Mouse (Mus musculus): ENCODE results near the gene Rab40c.
A peak's percentile ranks its signal among the peaks of the same experiment; 100 is the strongest.

Gene Rab40c

GRCm38 (mm10) chr17:25934526-25934925, 15.0 kb upstream of the Rab40c start:
- no peak for DNase-seq (ENCODE audit: low read depth, low spot score)
- no peaks in the 10 kb centered on the region for H3K27me3 ChIP-seq (ENCODE audit: control insufficient read depth, insufficient read depth, low read length, poor library complexity, severe bottlenecking)
- peaks cover 11% of the 10 kb centered on the region for H3K36me3 ChIP-seq (ENCODE audit: control insufficient read depth, insufficient read depth, low read length, poor library complexity, severe bottlenecking)

- no peaks in the 10 kb centered on the region for H3K27me3 ChIP-seq (ENCODE audit: control insufficient read depth, insufficient read depth, low read length, poor library complexity, severe bottlenecking)
- DNase-seq (ENCODE audit: low read depth, low spot score), result no peak
- H3K36me3 ChIP-seq (ENCODE audit: control insufficient read depth, insufficient read depth, low read length, poor library complexity, severe bottlenecking), result no peaks in the 10 kb centered on the region; the same call in 1 of the 2 replicates
Observed at GRCm38 (mm10) chr17:25925348-25925747, 5.8 kb upstream of the Rab40c start.

- no peaks in the 10 kb centered on the region for H3K36me3 ChIP-seq (ENCODE audit: control insufficient read depth, insufficient read depth, low read length, poor library complexity, severe bottlenecking)
- H3K27me3 ChIP-seq (ENCODE audit: control insufficient read depth, insufficient read depth, low read length, poor library complexity, severe bottlenecking), result no peaks in the 10 kb centered on the region
- no peak for DNase-seq (ENCODE audit: low read depth, low spot score)
Observed at GRCm38 (mm10) chr17:25922120-25922519, 2.6 kb upstream of the Rab40c start.

- DNase-seq (ENCODE audit: low read depth, low spot score), result peak; percentile 100
- Histone ChIP-seq H3K27me3 (ENCODE audit: control insufficient read depth, insufficient read depth, low read length, poor library complexity, severe bottlenecking) (no peaks in the 10 kb centered on the region), H3K36me3 (ENCODE audit: control insufficient read depth, insufficient read depth, low read length, poor library complexity, severe bottlenecking) (no peaks in the 10 kb centered on the region)
Observed at GRCm38 (mm10) chr17:25919786-25920642, 487 bp upstream of the Rab40c start.

- Histone ChIP-seq H3K27me3 (ENCODE audit: control insufficient read depth, insufficient read depth, low read length, poor library complexity, severe bottlenecking) (no peaks in the 10 kb centered on the region), H3K36me3 (ENCODE audit: control insufficient read depth, insufficient read depth, low read length, poor library complexity, severe bottlenecking) (no peaks in the 10 kb centered on the region; the same call in 1 of the 2 replicates)
- DNase-seq (ENCODE audit: low read depth, low spot score), result no peak
Observed at GRCm38 (mm10) chr17:25918037-25918750, 1.3 kb downstream of the Rab40c start.

- no peaks in the 10 kb centered on the region; the same call in 1 of the 2 replicates for H3K36me3 ChIP-seq (ENCODE audit: control insufficient read depth, insufficient read depth, low read length, poor library complexity, severe bottlenecking)
- DNase-seq (ENCODE audit: low read depth, low spot score), result no peak
- H3K27me3 ChIP-seq (ENCODE audit: control insufficient read depth, insufficient read depth, low read length, poor library complexity, severe bottlenecking), result no peaks in the 10 kb centered on the region
Observed at GRCm38 (mm10) chr17:25916931-25917647, 2.4 kb downstream of the Rab40c start.

- no peak for DNase-seq (ENCODE audit: low read depth, low spot score)
- H3K36me3 ChIP-seq (ENCODE audit: control insufficient read depth, insufficient read depth, low read length, poor library complexity, severe bottlenecking), result no peaks in the 10 kb centered on the region; the same call in none of the 2 replicates
- no peaks in the 10 kb centered on the region for H3K27me3 ChIP-seq (ENCODE audit: control insufficient read depth, insufficient read depth, low read length, poor library complexity, severe bottlenecking)
Observed at GRCm38 (mm10) chr17:25914295-25914694, 5.2 kb downstream of the Rab40c start.

GRCm38 (mm10) chr17:25913877-25914275, 5.7 kb downstream of the Rab40c start:
- no peak for DNase-seq (ENCODE audit: low read depth, low spot score)
- no peaks in the 10 kb centered on the region for H3K27me3 ChIP-seq (ENCODE audit: control insufficient read depth, insufficient read depth, low read length, poor library complexity, severe bottlenecking)
- no peaks in the 10 kb centered on the region; the same call in none of the 2 replicates for H3K36me3 ChIP-seq (ENCODE audit: control insufficient read depth, insufficient read depth, low read length, poor library complexity, severe bottlenecking)

GRCm38 (mm10) chr17:25913186-25913876, 6.2 kb downstream of the Rab40c start:
- H3K36me3 ChIP-seq (ENCODE audit: control insufficient read depth, insufficient read depth, low read length, poor library complexity, severe bottlenecking), result no peaks in the 10 kb centered on the region; the same call in none of the 2 replicates
- no peaks in the 10 kb centered on the region for H3K27me3 ChIP-seq (ENCODE audit: control insufficient read depth, insufficient read depth, low read length, poor library complexity, severe bottlenecking)
- no peak for DNase-seq (ENCODE audit: low read depth, low spot score)

GRCm38 (mm10) chr17:25911816-25912215, 7.7 kb downstream of the Rab40c start:
- H3K36me3 ChIP-seq (ENCODE audit: control insufficient read depth, insufficient read depth, low read length, poor library complexity, severe bottlenecking), result no peaks in the 10 kb centered on the region; the same call in none of the 2 replicates

GRCm38 (mm10) chr17:25907640-25908039, 11.9 kb downstream of the Rab40c start:
- no peak for DNase-seq (ENCODE audit: low read depth, low spot score)
- H3K36me3 ChIP-seq (ENCODE audit: control insufficient read depth, insufficient read depth, low read length, poor library complexity, severe bottlenecking), result no peaks in the 10 kb centered on the region; the same call in 1 of the 2 replicates
- no peaks in the 10 kb centered on the region for H3K27me3 ChIP-seq (ENCODE audit: control insufficient read depth, insufficient read depth, low read length, poor library complexity, severe bottlenecking)

More at GRCm38 (mm10) chr17:25911816-25912215, 7.7 kb downstream of the Rab40c start:
- H3K27me3 ChIP-seq (ENCODE audit: control insufficient read depth, insufficient read depth, low read length, poor library complexity, severe bottlenecking), result no peaks in the 10 kb centered on the region
- no peak for DNase-seq (ENCODE audit: low read depth, low spot score)

- peak; percentile 59 for DNase-seq (ENCODE audit: low read depth, low spot score)
- Histone ChIP-seq H3K27me3 (ENCODE audit: control insufficient read depth, insufficient read depth, low read length, poor library complexity, severe bottlenecking) (no peaks in the 10 kb centered on the region), H3K36me3 (ENCODE audit: control insufficient read depth, insufficient read depth, low read length, poor library complexity, severe bottlenecking) (no peaks in the 10 kb centered on the region; the same call in 1 of the 2 replicates)
Observed at GRCm38 (mm10) chr17:25903061-25903460, 16.5 kb downstream of the Rab40c start.

- DNase-seq (ENCODE audit: low read depth, low spot score), result no peak
- no peaks in the 10 kb centered on the region; the same call in 1 of the 2 replicates for H3K36me3 ChIP-seq (ENCODE audit: control insufficient read depth, insufficient read depth, low read length, poor library complexity, severe bottlenecking)
- H3K27me3 ChIP-seq (ENCODE audit: control insufficient read depth, insufficient read depth, low read length, poor library complexity, severe bottlenecking), result no peaks in the 10 kb centered on the region
Observed at GRCm38 (mm10) chr17:25900193-25900592, 19.3 kb downstream of the Rab40c start.

GRCm38 (mm10) chr17:25895891-25896290, 23.6 kb downstream of the Rab40c start:
- DNase-seq (ENCODE audit: low read depth, low spot score), result no peak
- H3K27me3 ChIP-seq (ENCODE audit: control insufficient read depth, insufficient read depth, low read length, poor library complexity, severe bottlenecking), result no peaks in the 10 kb centered on the region

More at GRCm38 (mm10) chr17:25895891-25896290, 23.6 kb downstream of the Rab40c start:
- H3K36me3 ChIP-seq (ENCODE audit: control insufficient read depth, insufficient read depth, low read length, poor library complexity, severe bottlenecking), result no peaks in the 10 kb centered on the region; the same call in 1 of the 2 replicates
